ENCODE assay signal across 7 mouse cellular contexts in genomic region chr7:18746189-18746860, GRCm38 (mm10). TPM values are rescaled to one million over a fixed set of nuclear protein-coding genes. Genes with fewer than 3 reads are reported as not detected.
DNase-seq lines count a peak whose midpoint lies in the region; ATAC-seq and TF ChIP-seq lines count a peak whose summit lies in the region.

No protein-coding gene starts in this region.

- H3K27ac ChIP-seq in MEL (ENCODE audit: control insufficient read depth, low read depth, low read length) = no peak overlapping the region
- H3K27ac ChIP-seq in heart, embryonic 12.5 days (ENCODE audit: poor library complexity, severe bottlenecking) = no peak overlapping the region
- H3K27ac ChIP-seq in midbrain, embryonic 16.5 days (ENCODE audit: low read length) = peak overlapping the region; percentile 61; the same call in 1 of the 2 replicates

- ATAC-seq in heart, embryonic 12.5 days (ENCODE audit: insufficient number of reproducible peaks, low FRiP score) = peak; percentile 64; the same call in 1 of the 2 replicates
- ATAC-seq in midbrain, embryonic 16.5 days = peak; percentile 61

- H3K4me3 ChIP-seq in E14TG2a.4 (replicated peaks; ENCODE audit: low read length) (peak overlapping the region; percentile 85), MEL (ENCODE audit: control insufficient read depth in 1 of 2, insufficient read depth in 1 of 2, low read depth in 2 of 2, low read length in 2 of 2) (no peak overlapping the region)
- peak overlapping the region; percentile 41 for H3K4me3 ChIP-seq in heart, embryonic 12.5 days
- peak overlapping the region; percentile 36 for H3K4me3 ChIP-seq in midbrain, embryonic 16.5 days (ENCODE audit: low read depth, low read length)

- DNase-seq in MEL (ENCODE audit: low read depth, low spot score) (peak; percentile 6), adipocyte (ENCODE audit: low spot score) (no peak)
- DNase-seq in kidney, postnatal 4 days = peak; percentile 16 to 26
- no peak for DNase-seq in gastrocnemius, postnatal 10 days

- TF ChIP-seq CTCF in E14TG2a.4 (conservative IDR thresholded peaks at IDR 0.05; ENCODE audit: low read length) (no peak), MEL (IDR thresholded peaks at IDR 0.05 in 2 of 3, conservative IDR thresholded peaks at IDR 0.05 in 1 of 3; ENCODE audit: control insufficient read depth in 1 of 3, insufficient read depth in 1 of 3, low read depth in 2 of 3, low read length in 3 of 3, poor library complexity in 1 of 3, severe bottlenecking in 1 of 3) (no peak)

- H3K4me1 ChIP-seq in E14TG2a.4 (replicated peaks; ENCODE audit: low read depth, low read length) (peaks cover 22% of the 10 kb centered on the region), MEL (ENCODE audit: control insufficient read depth in 1 of 2, insufficient read depth in 2 of 2, low read length in 2 of 2) (no peaks in the 10 kb centered on the region)
- H3K4me1 ChIP-seq in heart, embryonic 12.5 days (replicated peaks) = no peaks in the 10 kb centered on the region; the same call in 1 of the 2 replicates
- no peaks in the 10 kb centered on the region for H3K4me1 ChIP-seq in midbrain, embryonic 16.5 days (ENCODE audit: control insufficient read depth, insufficient read depth, low read length)

- no peak for TF ChIP-seq EP300 in MEL (IDR thresholded peaks at IDR 0.05; ENCODE audit: low read depth in 1 of 2, low read length in 2 of 2)

- TF ChIP-seq RAD21 in MEL (IDR thresholded peaks at IDR 0.05; ENCODE audit: low read depth, low read length) = no peak

- peaks cover 21% of the 10 kb centered on the region for H3K9me3 ChIP-seq in E14TG2a.4 (ENCODE audit: low read length)
- H3K9me3 ChIP-seq in MEL (replicated peaks; ENCODE audit: insufficient read depth, low read length) = no peaks in the 10 kb centered on the region
- H3K9me3 ChIP-seq in heart, embryonic 12.5 days (replicated peaks) = no peaks in the 10 kb centered on the region
- H3K9me3 ChIP-seq in midbrain, embryonic 16.5 days (replicated peaks; ENCODE audit: control insufficient read depth, low read length, poor library complexity, severe bottlenecking) = 0 out of 2 replicates have a peak, but pooled peaks cover 4% of the 10 kb centered on the region

- no peak overlapping the region for H3K9ac ChIP-seq in MEL (ENCODE audit: control insufficient read depth, low read depth, low read length, poor library complexity, severe bottlenecking)
- peak overlapping the region; percentile 52; the same call in 1 of the 2 replicates for H3K9ac ChIP-seq in heart, embryonic 12.5 days
- peak overlapping the region; percentile 57; the same call in 1 of the 2 replicates for H3K9ac ChIP-seq in midbrain, embryonic 16.5 days (ENCODE audit: low read depth, low read length)

- peak overlapping the region; percentile 70 for H3K4me2 ChIP-seq in heart, embryonic 12.5 days
- H3K4me2 ChIP-seq in midbrain, embryonic 16.5 days (ENCODE audit: low read length) = peak overlapping the region; percentile 54

- no peaks in the 10 kb centered on the region for H3K36me3 ChIP-seq in E14TG2a.4 (ENCODE audit: insufficient read depth, low read length)
- H3K36me3 ChIP-seq in MEL (ENCODE audit: control insufficient read depth in 1 of 2, insufficient read depth in 2 of 2, low read length in 2 of 2) = no peaks in the 10 kb centered on the region
- no peaks in the 10 kb centered on the region for H3K36me3 ChIP-seq in heart, embryonic 12.5 days
- H3K36me3 ChIP-seq in midbrain, embryonic 16.5 days (ENCODE audit: control insufficient read depth, insufficient read depth, low read length) = no peaks in the 10 kb centered on the region

- H3K27me3 ChIP-seq in E14TG2a.4 (ENCODE audit: insufficient read depth, low read length) = no peaks in the 10 kb centered on the region
- H3K27me3 ChIP-seq in MEL (ENCODE audit: control insufficient read depth in 1 of 2, insufficient read depth in 2 of 2, low read length in 2 of 2) = peaks cover 2 to 3% of the 10 kb centered on the region in 2 experiments; a peak in 3 of 4 replicates
- peaks cover 16% of the 10 kb centered on the region for H3K27me3 ChIP-seq in heart, embryonic 12.5 days (replicated peaks)
- no peaks in the 10 kb centered on the region for H3K27me3 ChIP-seq in midbrain, embryonic 16.5 days (ENCODE audit: control insufficient read depth, insufficient read depth, low read depth, low read length)

- no peaks in the 10 kb centered on the region for H3K79me2 ChIP-seq in MEL (ENCODE audit: control insufficient read depth, insufficient read depth, low read length, poor library complexity)

- 9% methylated on average over 20 of the region's 20 CpGs for WGBS in heart, embryonic 12.5 days
- WGBS in midbrain, embryonic 16.5 days = 7% methylated on average over 20 of the region's 20 CpGs

- TF ChIP-seq POLR2A in MEL (IDR thresholded peaks at IDR 0.05; ENCODE audit: control insufficient read depth in 1 of 2, insufficient read depth in 1 of 2, low read depth in 1 of 2, low read length in 2 of 2, poor library complexity in 1 of 2) = no peak

TF ChIP-seq in MEL, 35 proteins besides CTCF, POLR2A, EP300 and RAD21:
- TF ChIP-seq CHD1 (IDR thresholded peaks at IDR 0.05; ENCODE audit: low read depth, low read length) = no peak
- no peak for TF ChIP-seq UBTF (IDR thresholded peaks at IDR 0.05; ENCODE audit: borderline replicate concordance, insufficient read depth, low read depth, low read length)
- TF ChIP-seq MEF2A (IDR thresholded peaks at IDR 0.05; ENCODE audit: extremely low read depth, insufficient replicate concordance, low read depth, low read length, poor library complexity, severe bottlenecking) = no peak
- no peak for TF ChIP-seq GABPA (IDR thresholded peaks at IDR 0.05; ENCODE audit: low read depth, low read length)
- TF ChIP-seq HCFC1 (IDR thresholded peaks at IDR 0.05; ENCODE audit: low read depth, low read length) = no peak
- TF ChIP-seq KAT2A (conservative IDR thresholded peaks at IDR 0.05; ENCODE audit: low read depth, low read length) = no peak
- no peak for TF ChIP-seq MAZ (IDR thresholded peaks at IDR 0.05; ENCODE audit: low read depth, low read length)
- TF ChIP-seq ZC3H11A (IDR thresholded peaks at IDR 0.05; ENCODE audit: low read depth, low read length) = no peak
- TF ChIP-seq NELFE (IDR thresholded peaks at IDR 0.05; ENCODE audit: low read depth, low read length) = no peak
- no peak for TF ChIP-seq SIN3A (IDR thresholded peaks at IDR 0.05; ENCODE audit: low read length)

RNA-seq across cellular contexts. Expression of gene Psg22, which starts 28.4 kb away (rescaled TPM):
- total RNA-seq in MEL (2012; rRNA removed) = not detected in 2 replicates
- polyA plus RNA-seq in MEL (2012; ENCODE audit: insufficient read depth in 1 of 2, insufficient read length in 2 of 2, low read depth in 1 of 2, low replicate concordance in 2 of 2, missing spikeins in 1 of 2) = not detected
- not detected in 2 replicates for polyA plus RNA-seq in heart, embryonic 12.5 days (2016; fragmentation: Nextera tagmentation; extraction: Ambion mirVana)
- not detected in 2 replicates for polyA plus RNA-seq in midbrain, embryonic 16.5 days (2015; fragmentation: Nextera tagmentation; extraction: Ambion mirVana)
- not detected for total RNA-seq in gastrocnemius, postnatal 10 days (2021)

RNA-seq across cellular contexts. Expression of gene Psg19, which starts 52.0 kb away (rescaled TPM):
- total RNA-seq in MEL (2012; rRNA removed) = not detected in 2 replicates
- polyA plus RNA-seq in MEL (2012; ENCODE audit: insufficient read depth in 1 of 2, insufficient read length in 2 of 2, low read depth in 1 of 2, low replicate concordance in 2 of 2, missing spikeins in 1 of 2) = under 1 TPM in 1 of 2 experiments, not detected in 1; 0.04 TPM
- not detected in 2 replicates for polyA plus RNA-seq in heart, embryonic 12.5 days (2016; fragmentation: Nextera tagmentation; extraction: Ambion mirVana)
- polyA plus RNA-seq in midbrain, embryonic 16.5 days (2015; fragmentation: Nextera tagmentation; extraction: Ambion mirVana) = not detected in 2 replicates
- total RNA-seq in gastrocnemius, postnatal 10 days (2021) = not detected

Comparison
In these comparisons a context has a peak if more than half of its experiments do, and no peak if none do; other contexts are left out.
1. H3K4me3 ChIP-seq: peak in E14TG2a.4 (single experiment), heart, embryonic 12.5 days (single experiment) and midbrain, embryonic 16.5 days (single experiment); none in MEL (0 of 2).
2. DNase-seq: peak in MEL (single experiment) and kidney, postnatal 4 days (2 of 2); none in gastrocnemius, postnatal 10 days (single experiment) and adipocyte (single experiment).